Mouse (Mus musculus): ENCODE measurements at regions not wholly inside any gene's neighbourhood (a gene's known extent, or its start where the extent isn't known, plus 50 kb on each side); places are given as distances from the start of the nearest gene placed in this dataset.

GRCm38 (mm10) chr1:130298636-130299035, 124.2 kb downstream of the Cd55b start:
- no peak overlapping the region for H3K9ac ChIP-seq (ENCODE audit: insufficient read depth, low read depth)
- TF ChIP-seq MAFK (IDR thresholded peaks at IDR 0.05; ENCODE audit: insufficient replicate concordance, low read length): no peak
- TF ChIP-seq ELF1 (IDR thresholded peaks at IDR 0.05; ENCODE audit: low read depth, low read length): no peak
- no peak for TF ChIP-seq USF2 (conservative IDR thresholded peaks at IDR 0.05; ENCODE audit: low read depth, low read length)
- no peak for TF ChIP-seq NRF1 (IDR thresholded peaks at IDR 0.05; ENCODE audit: low read depth, low read length)
- no peak for TF ChIP-seq ETS1 (conservative IDR thresholded peaks at IDR 0.05; ENCODE audit: low read depth, low read length)
- no peak for TF ChIP-seq MEF2A (IDR thresholded peaks at IDR 0.05; ENCODE audit: borderline replicate concordance, low read depth, low read length)
- TF ChIP-seq JUND (conservative IDR thresholded peaks at IDR 0.05; ENCODE audit: low read depth, low read length): no peak
- no peak for TF ChIP-seq ZC3H11A (IDR thresholded peaks at IDR 0.05; ENCODE audit: low read depth, low read length)
- no peak for TF ChIP-seq SIN3A (IDR thresholded peaks at IDR 0.05; ENCODE audit: low read length)
- no peak for TF ChIP-seq SMC3 (IDR thresholded peaks at IDR 0.05; ENCODE audit: low read depth, low read length)
- TF ChIP-seq EP300 (IDR thresholded peaks at IDR 0.05; ENCODE audit: low read length): no peak
- no peak for TF ChIP-seq POLR2AphosphoS2 (IDR thresholded peaks at IDR 0.05; ENCODE audit: low read depth, low read length)
- no peak for TF ChIP-seq RCOR1 (conservative IDR thresholded peaks at IDR 0.05; ENCODE audit: low read depth, low read length)
- no peak for TF ChIP-seq ZNF384 (IDR thresholded peaks at IDR 0.05; ENCODE audit: low read depth, low read length)
- TF ChIP-seq CTCF (conservative IDR thresholded peaks at IDR 0.05 in 1 of 2, IDR thresholded peaks at IDR 0.05 in 1 of 2; ENCODE audit: low read depth in 2 of 2, low read length in 2 of 2): no peak
- H3K27me3 ChIP-seq (replicated peaks): no peaks in the 10 kb centered on the region
- no peak overlapping the region for H3K4me3 ChIP-seq (replicated peaks in 1 of 3; ENCODE audit: low read depth in 2 of 3, low read length in 2 of 3, poor library complexity in 1 of 3)
- no peaks in the 10 kb centered on the region for H3K79me2 ChIP-seq (replicated peaks; ENCODE audit: control insufficient read depth, extremely low read depth, insufficient read depth, poor library complexity, severe bottlenecking)
- H3K27ac ChIP-seq (ENCODE audit: insufficient read depth, low read depth): no peak overlapping the region
- no peak overlapping the region for H3K4me2 ChIP-seq (ENCODE audit: insufficient read depth, low read depth, poor library complexity, severe bottlenecking)
- H3K36me3 ChIP-seq (replicated peaks in 1 of 2; ENCODE audit: control insufficient read depth in 1 of 2, insufficient read depth in 1 of 2, low read length in 1 of 2): no peaks in the 10 kb centered on the region
- no peaks in the 10 kb centered on the region for H3K4me1 ChIP-seq (ENCODE audit: control insufficient read depth in 1 of 2, insufficient read depth in 2 of 2)
- dilution Hi-C loops (cut with MboI; ENCODE audit: extremely low pct_ligation_motif_present, extremely low pct_unique_long_range_greater_than_20kb, low sequenced_read_pairs): no loop called here
- H3K9me3 ChIP-seq (replicated peaks; ENCODE audit: low read length): no peaks in the 10 kb centered on the region
- DNase-seq (ENCODE audit: extremely low read depth): no peak
- in situ Hi-C loops (cut with MboI; ENCODE audit: low pct_ligation_motif_present, low pct_unique_long_range_greater_than_20kb, low sequenced_read_pairs): no loop called here

- H3K9ac ChIP-seq (ENCODE audit: insufficient read depth, low read depth): no peak overlapping the region
- H3K4me1 ChIP-seq (ENCODE audit: control insufficient read depth in 1 of 2, insufficient read depth in 2 of 2): no peaks in the 10 kb centered on the region
- no peak for DNase-seq (ENCODE audit: extremely low read depth)
- in situ Hi-C loops (cut with MboI; ENCODE audit: low pct_ligation_motif_present, low pct_unique_long_range_greater_than_20kb, low sequenced_read_pairs) (no loop called here), dilution Hi-C loops (cut with MboI; ENCODE audit: extremely low pct_ligation_motif_present, extremely low pct_unique_long_range_greater_than_20kb, low sequenced_read_pairs) (no loop called here)
- no peaks in the 10 kb centered on the region for H3K9me3 ChIP-seq (replicated peaks; ENCODE audit: low read length)
- TF ChIP-seq MAFK (IDR thresholded peaks at IDR 0.05; ENCODE audit: insufficient replicate concordance, low read length): no peak
- H3K79me2 ChIP-seq (replicated peaks; ENCODE audit: control insufficient read depth, extremely low read depth, insufficient read depth, poor library complexity, severe bottlenecking): no peaks in the 10 kb centered on the region
- H3K27me3 ChIP-seq (replicated peaks): no peaks in the 10 kb centered on the region
- H3K4me3 ChIP-seq (replicated peaks in 1 of 3; ENCODE audit: low read depth in 2 of 3, low read length in 2 of 3, poor library complexity in 1 of 3): no peak overlapping the region
- H3K36me3 ChIP-seq (replicated peaks in 1 of 2; ENCODE audit: control insufficient read depth in 1 of 2, insufficient read depth in 1 of 2, low read length in 1 of 2): no peaks in the 10 kb centered on the region
- no peak overlapping the region for H3K27ac ChIP-seq (ENCODE audit: insufficient read depth, low read depth)
- H3K4me2 ChIP-seq (ENCODE audit: insufficient read depth, low read depth, poor library complexity, severe bottlenecking): no peak overlapping the region
Observed at GRCm38 (mm10) chr1:130297471-130297870, 125.3 kb downstream of the Cd55b start.

GRCm38 (mm10) chr1:130285882-130286281, 136.9 kb downstream of the Cd55b start:
- Histone ChIP-seq H3K4me3 (replicated peaks in 1 of 3; ENCODE audit: low read depth in 2 of 3, low read length in 2 of 3, poor library complexity in 1 of 3) (no peak overlapping the region), H3K36me3 (replicated peaks in 1 of 2; ENCODE audit: control insufficient read depth in 1 of 2, insufficient read depth in 1 of 2, low read length in 1 of 2) (no peaks in the 10 kb centered on the region), H3K27ac (ENCODE audit: insufficient read depth, low read depth) (no peak overlapping the region), H3K79me2 (replicated peaks; ENCODE audit: control insufficient read depth, extremely low read depth, insufficient read depth, poor library complexity, severe bottlenecking) (no peaks in the 10 kb centered on the region), H3K27me3 (replicated peaks) (no peaks in the 10 kb centered on the region), H3K4me2 (ENCODE audit: insufficient read depth, low read depth, poor library complexity, severe bottlenecking) (no peak overlapping the region), H3K9me3 (replicated peaks; ENCODE audit: low read length) (no peaks in the 10 kb centered on the region), H3K9ac (ENCODE audit: insufficient read depth, low read depth) (no peak overlapping the region), H3K4me1 (ENCODE audit: control insufficient read depth in 1 of 2, insufficient read depth in 2 of 2) (peaks cover 0 to 12% of the 10 kb centered on the region in 2 experiments; a peak in 2 of 4 replicates)
- TF ChIP-seq RCOR1 (conservative IDR thresholded peaks at IDR 0.05; ENCODE audit: low read depth, low read length) (no peak), SIN3A (IDR thresholded peaks at IDR 0.05; ENCODE audit: low read length) (no peak), KAT2A (IDR thresholded peaks at IDR 0.05; ENCODE audit: insufficient replicate concordance, low read length) (no peak), GABPA (IDR thresholded peaks at IDR 0.05; ENCODE audit: insufficient replicate concordance, low read depth, low read length) (no peak), TCF12 (IDR thresholded peaks at IDR 0.05; ENCODE audit: low read depth, low read length) (no peak), RAD21 (IDR thresholded peaks at IDR 0.05; ENCODE audit: low read depth, low read length) (no peak), UBTF (IDR thresholded peaks at IDR 0.05; ENCODE audit: low read depth, low read length) (no peak), MAFK (IDR thresholded peaks at IDR 0.05; ENCODE audit: insufficient replicate concordance, low read length) (no peak)
- in situ Hi-C loops (cut with MboI; ENCODE audit: low pct_ligation_motif_present, low pct_unique_long_range_greater_than_20kb, low sequenced_read_pairs): no loop called here
- dilution Hi-C loops (cut with MboI; ENCODE audit: extremely low pct_ligation_motif_present, extremely low pct_unique_long_range_greater_than_20kb, low sequenced_read_pairs): no loop called here
- DNase-seq (ENCODE audit: extremely low read depth): no peak
